Mouse (Mus musculus): ENCODE measurements at regions not wholly inside any gene's neighbourhood (a gene's known extent, or its start where the extent isn't known, plus 50 kb on each side); places are given as distances from the start of the nearest gene placed in this dataset.

- Histone ChIP-seq H3K27ac (no peak overlapping the region), H3K4me2 (no peak overlapping the region), H3K4me1 (no peaks in the 10 kb centered on the region), H3K9ac (no peak overlapping the region), H3K36me3 (no peaks in the 10 kb centered on the region), H3K9me3 (no peaks in the 10 kb centered on the region), H3K4me3 (replicated peaks) (no peak overlapping the region), H3K27me3 (replicated peaks) (no peaks in the 10 kb centered on the region)
- WGBS = 59% methylated on average over 2 of the region's 2 CpGs
- ATAC-seq (ENCODE audit: insufficient read depth, low FRiP score, low read depth) = no peak
Measured at GRCm38 (mm10) chr12:54378576-54378975, 174.9 kb upstream of the Egln3 start.

GRCm38 (mm10) chr12:54374060-54374459 lies 170.4 kb upstream of the Egln3 start:
- Histone ChIP-seq H3K4me1 (no peaks in the 10 kb centered on the region), H3K27me3 (replicated peaks) (no peaks in the 10 kb centered on the region), H3K9me3 (no peaks in the 10 kb centered on the region), H3K4me2 (no peak overlapping the region), H3K9ac (no peak overlapping the region), H3K27ac (no peak overlapping the region), H3K4me3 (replicated peaks) (no peak overlapping the region), H3K36me3 (no peaks in the 10 kb centered on the region)
- 76% methylated on average over 4 of the region's 4 CpGs for WGBS
- no peak for ATAC-seq (ENCODE audit: insufficient read depth, low FRiP score, low read depth)

GRCm38 (mm10) chr12:54369217-54369616 lies 165.6 kb upstream of the Egln3 start:
- H3K9ac ChIP-seq = no peak overlapping the region

DNA sequence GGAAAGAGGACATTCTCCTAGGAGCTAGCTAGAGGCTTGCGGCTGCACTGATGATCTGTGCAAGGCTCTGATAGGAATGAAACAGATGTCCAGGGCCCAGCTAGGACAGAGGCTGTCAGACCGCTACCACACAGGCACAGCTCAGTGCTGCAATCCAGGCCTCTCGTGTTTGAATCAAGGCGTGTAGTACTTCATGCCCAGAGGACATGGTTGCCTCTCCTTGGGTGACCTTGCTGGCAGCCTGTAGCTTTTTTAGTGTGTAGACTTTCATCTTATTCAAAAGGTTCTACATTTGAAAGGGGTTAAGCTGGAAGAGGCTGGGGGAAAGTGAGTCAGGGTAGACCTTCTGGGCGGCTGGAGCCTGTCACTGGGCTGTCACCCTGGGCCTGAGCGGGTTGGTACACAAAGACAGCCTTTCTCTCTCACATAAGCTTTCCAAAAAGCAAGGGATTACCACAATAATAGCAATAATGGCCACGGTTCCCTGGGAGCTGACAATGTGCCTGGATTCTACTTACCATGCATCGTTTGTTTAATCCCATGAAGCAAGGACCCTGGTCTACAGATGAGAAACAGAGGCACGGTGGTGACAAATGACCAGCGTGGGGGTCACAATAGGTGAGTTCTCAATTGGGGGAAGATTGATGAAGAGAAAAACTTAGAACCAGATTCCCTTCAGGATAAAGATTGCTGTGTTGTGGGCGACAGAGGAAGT lies 160.9 kb upstream of the Egln3 start:
- no peaks in the 10 kb centered on the region for H3K27me3 ChIP-seq (replicated peaks)
- no peak for ATAC-seq (ENCODE audit: insufficient read depth, low FRiP score, low read depth)
- no peaks in the 10 kb centered on the region for H3K9me3 ChIP-seq
- H3K4me1 ChIP-seq = no peaks in the 10 kb centered on the region
- H3K4me2 ChIP-seq = no peak overlapping the region
- H3K27ac ChIP-seq = no peak overlapping the region
- H3K36me3 ChIP-seq = no peaks in the 10 kb centered on the region
- H3K9ac ChIP-seq = no peak overlapping the region
- WGBS = 73% methylated on average over 11 of the region's 11 CpGs
- H3K4me3 ChIP-seq (replicated peaks) = no peak overlapping the region

More at GRCm38 (mm10) chr12:54369217-54369616, 165.6 kb upstream of the Egln3 start:
- Histone ChIP-seq H3K36me3 (no peaks in the 10 kb centered on the region), H3K27ac (no peak overlapping the region), H3K9me3 (no peaks in the 10 kb centered on the region), H3K4me1 (no peaks in the 10 kb centered on the region), H3K4me2 (no peak overlapping the region), H3K4me3 (replicated peaks) (no peak overlapping the region), H3K27me3 (replicated peaks) (no peaks in the 10 kb centered on the region)
- ATAC-seq (ENCODE audit: insufficient read depth, low FRiP score, low read depth) = no peak
- WGBS = 69% methylated on average over 5 of the region's 5 CpGs

DNA sequence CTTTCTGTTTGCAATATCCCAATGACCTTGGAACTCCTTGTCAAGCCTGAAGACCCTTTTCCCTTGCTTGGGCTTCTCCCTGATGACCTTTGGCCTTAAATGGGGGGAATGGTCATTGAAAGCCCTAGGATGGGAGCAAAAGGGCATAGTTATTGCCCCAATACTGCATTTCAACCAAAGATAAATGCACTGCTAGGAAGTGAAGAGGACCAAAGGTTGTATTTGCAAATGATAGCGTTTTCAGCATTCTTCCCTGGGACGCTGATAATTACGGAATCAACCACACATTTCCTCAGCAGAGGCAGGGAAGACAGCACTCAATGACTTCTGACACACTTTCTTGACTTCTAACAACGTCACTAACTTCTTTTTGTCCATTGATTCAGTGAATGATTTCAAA lies 158.1 kb upstream of the Egln3 start:
- Histone ChIP-seq H3K4me3 (replicated peaks) (no peak overlapping the region), H3K27me3 (replicated peaks) (no peaks in the 10 kb centered on the region), H3K4me2 (no peak overlapping the region), H3K9ac (no peak overlapping the region), H3K4me1 (no peaks in the 10 kb centered on the region), H3K9me3 (no peaks in the 10 kb centered on the region), H3K27ac (no peak overlapping the region), H3K36me3 (no peaks in the 10 kb centered on the region)
- WGBS = 89% methylated on average over 4 of the region's 4 CpGs
- no peak for ATAC-seq (ENCODE audit: insufficient read depth, low FRiP score, low read depth)

GRCm38 (mm10) chr12:54354187-54354586 lies 150.5 kb upstream of the Egln3 start:
- Histone ChIP-seq H3K27ac (peak overlapping the region; percentile 28; the same call in 1 of the 2 replicates), H3K9me3 (no peaks in the 10 kb centered on the region), H3K27me3 (replicated peaks) (no peaks in the 10 kb centered on the region), H3K36me3 (no peaks in the 10 kb centered on the region), H3K4me2 (no peak overlapping the region), H3K9ac (no peak overlapping the region), H3K4me1 (peaks cover 9% of the 10 kb centered on the region; the same call in 1 of the 2 replicates), H3K4me3 (replicated peaks) (no peak overlapping the region)
- WGBS = 56% methylated on average over 6 of the region's 6 CpGs
- ATAC-seq (ENCODE audit: insufficient read depth, low FRiP score, low read depth) = no peak

GRCm38 (mm10) chr12:54353694-54354093 lies 150.0 kb upstream of the Egln3 start:
- WGBS = 55% methylated on average over 7 of the region's 7 CpGs
- Histone ChIP-seq H3K9me3 (no peaks in the 10 kb centered on the region), H3K27ac (peak overlapping the region; percentile 28; the same call in 1 of the 2 replicates), H3K4me3 (replicated peaks) (no peak overlapping the region), H3K4me2 (no peak overlapping the region), H3K27me3 (replicated peaks) (no peaks in the 10 kb centered on the region), H3K36me3 (no peaks in the 10 kb centered on the region), H3K4me1 (peaks cover 9% of the 10 kb centered on the region; the same call in 1 of the 2 replicates), H3K9ac (no peak overlapping the region)
- no peak for ATAC-seq (ENCODE audit: insufficient read depth, low FRiP score, low read depth)

DNA sequence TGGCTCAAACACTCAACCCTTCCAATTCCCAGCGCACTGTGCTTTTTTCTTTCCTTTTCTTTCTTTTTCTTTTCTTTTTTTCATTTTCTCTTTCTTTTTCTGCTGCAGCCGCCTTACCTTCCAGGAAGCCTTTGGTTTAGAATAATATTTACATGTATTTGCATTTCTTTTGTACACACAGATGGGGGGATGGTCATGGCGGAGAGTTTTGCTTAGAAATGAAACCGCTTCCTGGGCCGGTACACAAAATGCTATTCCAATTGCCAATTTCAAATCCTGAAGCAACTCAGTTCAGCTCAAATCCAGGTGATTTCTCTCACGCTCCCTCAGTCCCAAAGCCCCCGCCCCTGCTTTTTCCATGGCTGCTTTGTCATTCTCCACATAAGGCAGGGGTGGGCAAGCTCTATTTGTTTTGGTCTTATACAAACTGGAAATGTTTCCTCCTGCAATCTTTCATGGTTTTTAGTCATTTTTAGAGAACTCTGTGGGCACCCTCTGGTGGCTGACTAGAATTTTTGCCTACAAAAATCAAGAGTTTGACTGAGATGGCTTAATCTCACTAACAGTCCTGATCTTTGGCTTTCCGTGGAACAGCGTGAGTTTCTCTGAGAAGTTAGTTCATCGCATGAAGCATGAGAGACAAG lies 149.4 kb upstream of the Egln3 start:
- WGBS = 52% methylated on average over 10 of the region's 10 CpGs
- H3K27me3 ChIP-seq (replicated peaks) = no peaks in the 10 kb centered on the region
- H3K9ac ChIP-seq = no peak overlapping the region
- H3K4me3 ChIP-seq (replicated peaks) = no peak overlapping the region
- H3K27ac ChIP-seq = peak overlapping the region; percentile 48; the same call in 1 of the 2 replicates
- H3K36me3 ChIP-seq = no peaks in the 10 kb centered on the region
- no peaks in the 10 kb centered on the region for H3K9me3 ChIP-seq
- no peak for ATAC-seq (ENCODE audit: insufficient read depth, low FRiP score, low read depth)
- peak overlapping the region; percentile 39; the same call in 1 of the 2 replicates for H3K4me2 ChIP-seq
- H3K4me1 ChIP-seq = peaks cover 9% of the 10 kb centered on the region; the same call in 1 of the 2 replicates

DNA sequence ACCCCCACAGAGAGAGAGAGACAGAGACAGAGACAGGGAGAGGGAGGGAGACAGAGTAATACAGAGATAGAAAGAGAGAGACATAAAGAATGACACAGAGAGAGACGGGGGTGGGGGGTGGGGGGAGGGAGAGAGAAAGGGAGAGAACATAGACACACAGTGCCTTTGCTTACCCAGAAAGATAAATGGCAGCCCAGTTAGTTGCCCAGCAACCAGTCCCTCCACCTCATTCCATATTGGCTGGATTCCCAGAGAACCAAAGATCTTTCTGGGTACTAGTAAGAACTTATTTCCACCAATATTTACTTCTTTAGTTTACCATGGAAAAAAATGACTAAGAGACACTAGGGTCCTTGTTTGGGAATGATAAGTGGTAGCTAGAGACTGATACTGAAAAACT lies 146.6 kb upstream of the Egln3 start:
- WGBS = 17% methylated on average over 1 of the region's 1 CpGs
- no peaks in the 10 kb centered on the region for H3K9me3 ChIP-seq
- H3K27me3 ChIP-seq (replicated peaks) = no peaks in the 10 kb centered on the region
- H3K36me3 ChIP-seq = no peaks in the 10 kb centered on the region
- no peak overlapping the region for H3K27ac ChIP-seq
- H3K4me2 ChIP-seq = no peak overlapping the region
- ATAC-seq (ENCODE audit: insufficient read depth, low FRiP score, low read depth) = peak; percentile 68; the same call in 1 of the 2 replicates
- peaks cover 9% of the 10 kb centered on the region; the same call in 1 of the 2 replicates for H3K4me1 ChIP-seq
- no peak overlapping the region for H3K4me3 ChIP-seq (replicated peaks)
- no peak overlapping the region for H3K9ac ChIP-seq

GRCm38 (mm10) chr12:54349403-54349802 lies 145.7 kb upstream of the Egln3 start:
- Histone ChIP-seq H3K4me2 (no peak overlapping the region), H3K27me3 (replicated peaks) (no peaks in the 10 kb centered on the region), H3K36me3 (no peaks in the 10 kb centered on the region), H3K9ac (no peak overlapping the region), H3K9me3 (no peaks in the 10 kb centered on the region), H3K27ac (no peak overlapping the region), H3K4me1 (peaks cover 9% of the 10 kb centered on the region; the same call in 1 of the 2 replicates), H3K4me3 (replicated peaks) (no peak overlapping the region)
- WGBS = 63% methylated on average over 2 of the region's 2 CpGs
- ATAC-seq (ENCODE audit: insufficient read depth, low FRiP score, low read depth) = no peak

DNA sequence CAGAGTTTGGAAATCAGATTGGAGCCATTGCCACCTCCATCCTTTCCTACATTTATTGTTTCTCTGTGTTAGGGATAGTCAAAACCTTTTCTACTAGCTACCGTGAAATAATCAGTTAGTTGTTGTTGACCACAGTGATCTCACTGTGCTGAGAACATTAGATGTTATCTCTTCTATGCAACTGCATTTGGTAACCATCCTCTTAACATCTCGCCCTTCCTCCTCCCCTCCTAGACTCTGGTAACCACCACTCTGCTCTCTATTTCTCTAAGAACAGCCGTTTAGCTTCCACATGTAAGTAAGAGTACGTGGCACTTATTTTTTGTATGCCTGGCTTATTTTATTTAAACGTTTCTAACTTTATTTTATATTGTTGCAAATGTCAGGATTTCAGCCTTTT lies 139.8 kb upstream of the Egln3 start:
- no peak for ATAC-seq (ENCODE audit: insufficient read depth, low FRiP score, low read depth)
- no peaks in the 10 kb centered on the region for H3K4me1 ChIP-seq
- no peak overlapping the region for H3K27ac ChIP-seq
- H3K9ac ChIP-seq = no peak overlapping the region
- WGBS = 85% methylated on average over 5 of the region's 5 CpGs
- H3K4me2 ChIP-seq = no peak overlapping the region
- H3K36me3 ChIP-seq = no peaks in the 10 kb centered on the region
- no peak overlapping the region for H3K4me3 ChIP-seq (replicated peaks)
- H3K9me3 ChIP-seq = no peaks in the 10 kb centered on the region
- no peaks in the 10 kb centered on the region for H3K27me3 ChIP-seq (replicated peaks)

GRCm38 (mm10) chr12:54335509-54335908 lies 131.8 kb upstream of the Egln3 start:
- no peak for ATAC-seq (ENCODE audit: insufficient read depth, low FRiP score, low read depth)
- H3K4me2 ChIP-seq = no peak overlapping the region
- no peaks in the 10 kb centered on the region for H3K9me3 ChIP-seq
- H3K27me3 ChIP-seq (replicated peaks) = no peaks in the 10 kb centered on the region
- WGBS = 40% methylated on average over 2 of the region's 2 CpGs
- H3K27ac ChIP-seq = no peak overlapping the region
- H3K9ac ChIP-seq = no peak overlapping the region
- H3K4me1 ChIP-seq = no peaks in the 10 kb centered on the region
- H3K4me3 ChIP-seq (replicated peaks) = no peak overlapping the region
- H3K36me3 ChIP-seq = no peaks in the 10 kb centered on the region

All from stomach, embryonic 15.5 days (tissue).